Mouse (Mus musculus): ENCODE measurements around the gene Plxna1.

Gene Plxna1

GRCm38 (mm10) chr6:89361418-89362280 lies 771 bp downstream of the Plxna1 start:
- no peak for DNase-seq (ENCODE audit: low spot score in 2 of 2)

GRCm38 (mm10) chr6:89360709-89361417 lies 1.6 kb downstream of the Plxna1 start:
- DNase-seq (ENCODE audit: low spot score in 2 of 2) = no peak

- DNase-seq (ENCODE audit: low spot score in 2 of 2) = no peak
These were observed 2.4 kb downstream of the Plxna1 start for GRCm38 (mm10) chr6:89359771-89360708.

- no peak for DNase-seq (ENCODE audit: low spot score in 2 of 2)
These were observed 3.2 kb downstream of the Plxna1 start for GRCm38 (mm10) chr6:89359192-89359591.

GRCm38 (mm10) chr6:89355661-89356060 lies 6.8 kb downstream of the Plxna1 start:
- DNase-seq (ENCODE audit: low spot score in 2 of 2) = no peak

- DNase-seq (ENCODE audit: low spot score in 2 of 2) = no peak
These were observed 7.7 kb downstream of the Plxna1 start for GRCm38 (mm10) chr6:89354726-89355125.

- DNase-seq (ENCODE audit: low spot score in 2 of 2) = no peak
These were observed 8.3 kb downstream of the Plxna1 start for GRCm38 (mm10) chr6:89354076-89354475.

- no peak for DNase-seq (ENCODE audit: low spot score in 2 of 2)
These were observed 9.3 kb downstream of the Plxna1 start for GRCm38 (mm10) chr6:89353101-89353500.

- no peak for DNase-seq (ENCODE audit: low spot score in 2 of 2)
These were observed 10.8 kb downstream of the Plxna1 start for GRCm38 (mm10) chr6:89351441-89352137.

GRCm38 (mm10) chr6:89350520-89350919 lies 11.9 kb downstream of the Plxna1 start:
- DNase-seq (ENCODE audit: low spot score in 2 of 2) = no peak

- DNase-seq (ENCODE audit: low spot score in 2 of 2) = no peak
These were observed 12.3 kb downstream of the Plxna1 start for GRCm38 (mm10) chr6:89350037-89350515.

- DNase-seq (ENCODE audit: low spot score in 2 of 2) = no peak
These were observed 14.1 kb downstream of the Plxna1 start for GRCm38 (mm10) chr6:89348363-89348762.

GRCm38 (mm10) chr6:89347792-89348191 lies 14.6 kb downstream of the Plxna1 start:
- DNase-seq (ENCODE audit: low spot score in 2 of 2) = no peak

GRCm38 (mm10) chr6:89345855-89346254 lies 16.6 kb downstream of the Plxna1 start:
- DNase-seq (ENCODE audit: low spot score in 2 of 2) = no peak

- no peak for DNase-seq (ENCODE audit: low spot score in 2 of 2)
These were observed 17.0 kb downstream of the Plxna1 start for GRCm38 (mm10) chr6:89345486-89345785.

GRCm38 (mm10) chr6:89344613-89345485 lies 17.6 kb downstream of the Plxna1 start:
- no peak for DNase-seq (ENCODE audit: low spot score in 2 of 2)

- DNase-seq (ENCODE audit: low spot score in 2 of 2) = no peak
These were observed 20.4 kb downstream of the Plxna1 start for GRCm38 (mm10) chr6:89341981-89342380.

GRCm38 (mm10) chr6:89339447-89339846 lies 23.0 kb downstream of the Plxna1 start:
- DNase-seq (ENCODE audit: low spot score in 2 of 2) = no peak

- DNase-seq (ENCODE audit: low spot score in 2 of 2) = no peak
These were observed 23.7 kb downstream of the Plxna1 start for GRCm38 (mm10) chr6:89338733-89339132.

GRCm38 (mm10) chr6:89337574-89337973 lies 24.8 kb downstream of the Plxna1 start:
- no peak for DNase-seq (ENCODE audit: low spot score in 2 of 2)
